Mouse (Mus musculus) thymus, postnatal 4 days (tissue): ENCODE measurements around the gene Itsn1.

Experiments used
- DNase-seq: peaks from one replicate; pipeline ENCODE4 v3.0.0; 2021

Itsn1 gene

DNA sequence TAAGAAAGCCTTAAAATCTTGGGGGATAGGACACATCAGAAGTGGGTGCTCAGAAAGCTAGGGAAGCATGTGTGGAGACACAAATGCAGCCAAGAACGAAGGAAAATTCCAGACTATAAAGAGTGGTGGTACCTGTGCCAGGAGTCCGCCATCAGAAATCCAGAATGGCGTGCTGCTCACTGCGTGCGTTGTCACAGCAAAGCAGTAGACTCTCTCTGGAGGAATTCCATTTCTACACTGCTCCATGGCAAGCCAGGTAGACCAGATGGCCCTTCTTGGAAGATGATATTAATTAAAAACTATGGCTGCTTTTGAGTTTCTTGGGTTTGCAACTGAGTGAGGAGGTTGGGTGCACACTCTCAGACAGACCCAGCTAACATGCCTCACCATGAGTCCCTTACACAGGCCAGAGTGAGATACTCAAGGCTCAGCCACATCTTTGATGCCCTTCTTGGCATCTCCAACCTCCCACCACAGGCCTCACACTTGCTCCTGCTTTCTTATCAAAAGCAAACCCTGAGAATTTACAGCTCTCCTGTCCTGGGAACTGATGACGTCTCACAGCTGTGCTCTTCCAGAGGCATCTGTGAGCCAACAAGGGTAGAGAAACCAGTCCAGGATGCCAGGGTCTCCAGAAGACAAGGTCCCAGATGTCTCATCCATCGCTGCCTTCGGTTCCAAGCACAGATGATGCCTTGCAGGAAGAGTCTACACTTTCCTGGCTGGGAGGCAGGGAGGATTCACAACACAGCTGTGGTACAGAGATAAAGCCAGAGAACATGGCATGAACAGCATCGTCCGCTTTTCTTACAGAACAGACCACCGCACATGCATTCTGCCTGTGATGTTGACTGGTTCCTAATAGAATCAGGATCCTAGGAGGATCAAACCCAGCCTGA lies 152.0 kb downstream of the Itsn1 start:
- no peak for DNase-seq

DNA sequence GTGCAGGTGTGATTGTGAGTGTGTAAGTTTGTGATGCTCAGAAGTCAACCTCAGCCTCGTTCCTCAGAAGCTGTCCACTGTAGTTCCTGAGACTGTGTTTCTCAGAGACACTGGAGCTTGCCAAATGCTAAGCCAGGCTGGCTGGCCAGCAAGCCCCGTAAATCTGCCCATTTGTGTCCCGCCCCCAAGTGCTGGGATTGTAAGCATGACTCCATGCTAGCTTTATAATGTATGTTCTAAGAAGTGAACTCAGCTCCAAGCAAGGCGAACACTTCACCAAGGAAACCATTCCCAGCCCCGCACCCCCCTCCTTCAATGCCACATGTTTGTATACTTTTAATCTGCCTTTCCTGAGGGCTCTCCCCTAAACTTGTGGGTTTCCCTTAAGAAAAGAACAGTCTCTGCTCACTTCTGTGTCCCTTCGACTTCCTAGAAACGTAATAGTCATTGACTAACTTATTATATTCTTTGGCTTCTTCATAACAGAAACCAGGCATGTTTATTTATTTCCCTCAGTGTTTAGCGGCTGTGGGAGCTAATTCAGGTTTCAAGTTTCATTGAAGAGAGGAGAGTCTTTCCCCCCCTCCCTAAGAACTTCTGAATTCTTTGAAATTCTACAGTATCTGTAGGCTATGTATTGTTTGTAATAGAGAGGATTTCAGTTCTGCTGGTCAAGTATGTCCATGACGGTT lies 153.2 kb downstream of the Itsn1 start:
- DNase-seq, result no peak

DNA sequence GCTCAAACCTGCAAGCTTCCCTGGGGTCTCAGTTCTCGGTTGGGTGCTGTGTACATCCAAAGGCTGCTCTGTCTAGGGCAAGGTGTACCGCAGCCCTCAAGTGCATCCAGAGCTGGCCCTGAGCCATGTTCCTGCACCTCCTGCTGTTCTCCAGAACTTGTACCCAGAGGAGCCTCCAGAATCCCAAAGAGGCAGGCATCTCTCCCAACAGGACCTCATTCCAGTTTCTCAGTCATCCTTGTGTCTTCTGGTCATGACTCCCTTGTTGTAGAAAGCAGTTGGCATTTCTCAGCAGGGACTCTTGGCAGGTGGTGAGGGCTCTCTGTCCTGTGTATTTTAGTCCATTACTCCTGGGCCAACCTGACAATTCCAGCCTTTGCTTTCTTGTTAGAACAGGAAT lies 154.6 kb downstream of the Itsn1 start:
- no peak for DNase-seq

DNA sequence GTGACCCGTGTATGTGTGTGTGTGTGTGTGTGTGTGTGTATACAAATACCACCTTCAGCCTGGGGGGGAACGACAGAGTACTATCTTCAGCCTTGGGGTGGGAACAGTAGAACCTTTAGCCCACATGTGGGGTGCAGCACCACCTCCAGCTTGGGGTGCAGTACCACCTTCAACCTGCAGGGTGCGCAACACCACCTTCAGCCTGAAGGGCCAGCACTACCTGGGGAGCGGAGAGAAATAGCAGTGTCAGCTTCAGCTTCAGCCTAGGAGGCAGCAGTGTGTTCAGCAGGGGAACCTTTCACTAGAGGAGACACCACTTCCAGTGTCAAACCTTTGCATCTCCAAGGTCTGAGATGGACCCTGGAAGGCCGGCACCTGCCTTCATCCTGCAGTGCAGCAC lies 155.1 kb downstream of the Itsn1 start:
- peak; percentile 85 for DNase-seq

DNA sequence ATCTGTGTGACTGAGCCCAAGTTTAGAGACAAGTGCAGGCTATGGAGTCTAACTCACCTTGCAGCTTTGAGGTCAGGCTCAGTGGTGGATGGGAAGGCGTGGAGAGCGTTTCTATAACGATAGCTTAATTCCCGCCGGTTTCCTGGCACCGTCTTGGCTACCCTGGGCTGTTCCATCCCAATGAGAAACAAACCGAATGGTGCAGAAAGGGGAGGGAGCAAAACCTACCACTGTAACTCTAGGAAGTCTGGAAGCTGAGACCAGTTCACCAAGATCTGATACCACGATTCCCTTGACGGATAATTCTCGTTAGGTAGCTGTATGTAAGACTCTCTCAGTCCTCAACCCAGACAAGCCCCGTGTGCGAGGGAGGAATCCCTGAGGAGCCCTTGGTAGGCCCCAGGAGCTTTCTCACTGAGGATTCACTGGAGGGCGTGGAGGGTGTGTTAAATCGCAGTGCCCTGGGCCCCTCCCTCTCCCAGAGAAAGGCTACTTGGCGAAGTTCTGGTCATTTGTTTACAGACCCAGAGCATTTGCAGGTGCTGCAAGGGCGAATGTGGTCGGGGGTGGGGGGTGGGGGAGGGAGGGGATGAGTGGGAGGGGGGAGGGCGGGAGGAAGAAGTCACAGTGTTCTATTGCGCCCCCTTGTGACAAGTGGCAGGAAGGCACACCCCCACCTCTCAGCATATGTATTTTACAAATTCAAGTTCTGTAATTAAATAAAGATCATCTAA lies 156.5 kb downstream of the Itsn1 start:
- DNase-seq, result peak; percentile 66

DNA sequence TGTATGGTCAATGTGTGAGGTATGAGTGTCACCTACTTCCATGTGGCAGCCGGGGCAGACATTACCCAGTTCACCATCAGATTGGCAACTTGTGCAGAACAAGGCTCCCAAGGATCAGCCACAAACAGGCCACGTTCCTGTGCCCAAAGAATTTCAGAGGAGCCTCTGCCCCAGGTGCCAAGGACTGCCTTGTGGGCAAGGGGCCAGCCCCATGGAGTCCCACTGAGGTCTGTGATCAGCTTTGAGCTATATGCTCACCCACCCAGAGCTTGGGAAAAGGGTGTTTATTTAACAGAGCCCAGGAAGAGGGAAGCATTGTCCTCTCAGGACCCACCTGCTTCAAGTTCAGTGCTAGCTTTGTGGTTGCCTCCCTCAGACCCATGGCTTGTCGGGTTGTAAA lies 159.3 kb downstream of the Itsn1 start:
- DNase-seq, result no peak

DNA sequence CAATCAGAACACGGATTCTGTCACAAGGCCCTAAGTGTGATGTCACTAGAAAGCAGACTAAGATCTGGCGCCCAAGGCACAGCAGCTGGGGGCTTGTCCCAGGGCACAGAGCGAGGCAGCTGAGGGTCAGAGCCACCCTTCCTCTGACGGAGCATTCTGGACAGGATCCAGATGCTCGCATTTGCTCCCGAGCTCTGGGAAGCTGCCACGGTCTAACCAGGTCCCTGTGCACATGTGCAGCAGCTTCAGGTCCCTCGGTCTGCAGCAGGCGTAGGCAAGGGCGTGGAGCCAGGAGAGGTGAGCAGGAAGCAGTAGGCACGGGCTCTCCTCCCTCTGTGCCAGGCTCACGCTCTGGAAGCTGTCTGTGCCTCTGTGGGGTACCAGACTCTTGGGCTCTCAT lies 160.8 kb downstream of the Itsn1 start:
- DNase-seq, result no peak

DNA sequence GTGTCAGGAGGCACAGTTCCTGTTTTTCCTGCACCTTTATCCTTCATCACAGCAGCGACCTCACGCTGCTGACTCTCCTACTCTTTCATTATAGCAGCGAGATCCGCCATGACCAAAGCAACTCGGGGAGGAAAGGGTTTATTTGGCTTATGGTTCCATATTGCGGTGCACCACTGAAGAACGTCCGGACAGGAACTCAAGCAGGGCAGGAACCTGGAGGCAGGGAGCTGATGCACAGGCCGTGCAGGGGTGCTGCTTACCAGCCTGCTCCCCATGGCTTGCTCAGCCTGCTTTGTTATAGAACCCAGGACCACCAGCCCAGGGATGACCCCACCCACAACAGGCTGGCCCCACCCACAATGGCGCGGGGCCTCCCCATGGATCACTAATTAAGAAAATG lies 162.1 kb downstream of the Itsn1 start:
- no peak for DNase-seq

DNA sequence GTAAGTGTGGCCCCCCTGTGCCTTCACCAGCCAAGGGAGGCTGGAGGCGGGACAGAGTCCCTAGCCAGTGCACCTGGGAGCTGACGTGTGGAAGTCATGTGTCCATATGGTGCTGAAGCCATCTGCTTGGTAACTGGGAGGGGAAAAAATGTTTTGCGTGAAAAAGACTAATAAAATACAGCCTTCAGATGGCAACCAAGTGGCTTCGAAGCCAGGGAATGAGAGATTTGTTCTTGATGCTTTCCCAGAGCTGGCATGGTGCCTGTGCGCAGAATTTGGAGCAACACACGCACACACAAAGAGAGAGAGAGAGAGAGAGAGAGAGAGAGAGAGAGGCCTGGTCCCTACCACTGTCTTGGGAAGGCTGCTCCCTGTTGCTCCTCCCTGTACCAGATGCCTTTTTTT lies 167.3 kb downstream of the Itsn1 start:
- no peak for DNase-seq

DNA sequence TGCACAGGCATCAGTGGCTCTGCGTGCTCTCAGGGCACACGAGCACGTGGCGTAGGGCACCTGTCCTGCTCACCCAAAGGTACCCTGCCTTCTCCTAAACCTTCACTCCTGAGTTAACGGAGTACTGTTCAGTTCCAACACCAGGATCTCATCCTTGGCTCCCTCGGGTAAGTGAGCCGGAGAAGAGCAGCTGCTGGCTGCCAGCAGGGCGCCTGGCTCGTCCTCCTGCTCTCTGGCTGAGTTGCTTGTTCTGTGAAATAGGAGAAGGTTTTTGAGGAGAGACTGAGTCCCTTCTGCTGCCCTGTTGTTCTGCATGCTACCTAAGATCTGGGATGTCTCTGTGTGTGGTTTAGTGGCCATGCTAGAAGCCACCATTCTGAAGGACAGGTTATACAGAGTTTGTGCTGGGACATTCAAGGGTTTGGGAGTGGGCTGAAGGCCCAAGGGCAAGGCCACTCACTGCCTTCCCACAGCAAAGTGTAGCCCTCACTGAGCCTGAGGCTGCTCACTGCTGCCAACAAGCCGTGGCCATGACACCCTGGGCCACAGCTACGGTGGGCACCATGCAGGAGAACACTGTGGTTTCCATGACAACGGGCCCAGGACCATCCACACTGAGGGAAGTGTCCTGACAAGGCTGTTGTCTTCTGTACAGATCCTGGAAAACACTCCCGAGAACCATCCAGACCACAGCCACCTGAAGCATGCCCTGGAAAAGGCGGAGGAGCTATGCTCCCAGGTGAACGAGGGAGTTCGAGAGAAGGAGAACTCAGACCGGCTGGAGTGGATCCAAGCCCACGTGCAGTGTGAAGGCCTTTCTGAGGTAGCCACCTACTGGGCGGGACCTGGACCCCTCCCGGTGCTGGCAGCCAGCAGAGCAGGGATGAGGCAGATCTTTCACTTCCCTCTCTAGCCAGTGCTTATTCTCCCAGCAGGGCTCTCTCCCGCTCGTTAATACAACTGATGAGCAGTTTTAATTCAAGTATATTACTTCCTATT lies 170.1 kb downstream of the Itsn1 start:
- no peak for DNase-seq

DNA sequence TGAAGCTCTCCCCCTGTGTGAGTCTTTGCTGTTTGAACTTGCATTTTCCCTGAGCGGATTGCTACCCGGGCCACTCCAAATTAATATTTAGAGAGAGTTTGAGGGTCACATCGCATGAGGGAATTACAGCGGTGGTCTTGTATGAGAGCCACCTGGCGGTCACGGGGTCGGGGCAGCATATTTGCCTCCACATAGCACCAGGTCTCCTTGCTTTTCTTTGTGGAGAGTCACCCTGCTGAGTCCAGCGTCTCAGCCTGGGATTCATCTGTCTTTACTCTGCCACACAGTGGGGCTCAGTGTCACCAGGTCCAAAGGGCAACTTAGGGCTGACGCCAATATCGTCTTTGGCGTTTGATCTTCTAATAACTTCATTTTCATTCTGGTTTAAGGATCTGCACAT lies 171.2 kb downstream of the Itsn1 start:
- DNase-seq, result no peak

DNA sequence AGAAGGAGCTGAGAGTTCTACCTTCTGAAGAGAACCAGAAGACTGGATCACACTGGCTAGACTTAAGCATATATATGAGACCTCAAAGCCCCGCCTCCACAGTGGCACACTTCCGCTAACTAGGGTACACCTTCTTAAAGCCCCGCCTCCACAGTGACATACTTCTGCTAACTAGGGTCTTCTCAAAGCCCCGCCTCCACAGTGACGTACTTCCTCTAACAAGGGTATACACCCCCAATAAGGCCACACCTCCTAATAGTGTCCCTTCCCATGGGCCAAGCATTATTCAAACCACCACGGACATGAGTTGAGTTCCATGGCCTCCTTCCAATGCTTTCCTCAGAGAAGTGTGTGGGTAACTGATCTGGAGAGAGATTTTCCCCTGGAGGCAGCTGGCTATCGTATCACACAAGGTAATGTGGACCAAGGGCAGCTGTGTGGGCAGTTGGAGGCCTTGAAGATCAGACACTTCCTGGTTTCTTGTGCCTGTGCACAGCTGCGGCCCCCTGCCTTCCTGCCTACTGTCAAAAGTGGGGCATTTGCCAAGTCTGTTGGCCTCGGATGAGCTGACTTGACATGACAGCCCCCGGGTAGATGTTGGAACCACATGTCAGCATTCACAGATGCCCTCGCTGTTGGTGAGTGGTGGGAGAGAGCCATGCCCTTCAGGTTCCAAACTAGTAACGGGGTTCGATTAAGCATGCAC lies 174.9 kb downstream of the Itsn1 start:
- no peak for DNase-seq

DNA sequence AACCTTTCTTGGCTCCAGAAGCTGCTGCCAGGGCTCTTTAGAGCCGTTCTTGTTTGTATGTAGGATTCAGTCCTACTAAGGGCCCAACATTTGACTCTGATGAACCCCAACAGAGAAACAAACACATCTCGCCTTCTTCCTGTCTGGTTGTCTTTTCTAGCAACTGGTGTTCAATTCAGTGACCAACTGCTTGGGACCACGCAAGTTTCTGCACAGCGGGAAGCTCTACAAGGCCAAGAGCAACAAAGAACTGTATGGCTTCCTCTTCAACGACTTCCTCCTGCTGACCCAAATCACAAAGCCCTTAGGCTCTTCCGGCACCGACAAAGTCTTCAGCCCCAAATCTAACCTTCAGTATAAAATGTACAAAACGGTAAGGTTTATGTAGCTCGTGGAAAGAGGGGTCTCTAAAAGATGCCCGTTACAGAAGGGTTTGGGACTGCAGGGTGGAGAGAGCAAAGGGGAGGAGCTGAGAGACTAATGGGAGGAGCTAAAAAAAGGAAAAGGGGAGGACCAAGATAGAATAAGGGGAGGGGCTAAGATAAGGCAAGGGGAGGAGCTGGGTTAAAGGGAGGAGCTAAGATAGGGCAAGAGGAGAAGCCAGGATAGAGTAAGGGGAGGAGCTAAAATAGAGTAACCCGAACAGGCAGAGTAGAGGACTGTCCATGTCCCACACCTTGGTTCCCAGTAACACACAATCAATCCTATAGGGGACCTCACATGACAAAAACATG lies 176.2 kb downstream of the Itsn1 start:
- DNase-seq, result no peak

DNA sequence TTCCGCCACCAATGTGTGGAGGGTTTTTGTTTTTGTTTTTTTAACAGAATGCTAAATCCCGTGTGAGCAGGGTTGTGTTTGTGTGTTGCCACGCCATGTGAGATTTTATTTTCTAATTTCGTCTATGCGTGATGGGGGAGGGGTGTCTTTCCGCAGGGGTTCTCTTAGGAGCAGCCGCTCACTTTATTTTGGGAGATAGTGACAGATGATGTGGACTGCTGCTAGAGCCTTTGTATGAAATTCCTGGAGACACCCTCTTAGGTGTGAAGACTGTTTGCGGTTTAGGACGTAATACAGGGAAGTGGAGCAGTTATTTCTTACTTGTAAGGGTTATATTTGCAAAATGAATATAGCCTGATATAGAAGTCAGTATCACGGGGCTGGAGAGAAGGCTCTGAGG lies 176.9 kb downstream of the Itsn1 start:
- no peak for DNase-seq

DNA sequence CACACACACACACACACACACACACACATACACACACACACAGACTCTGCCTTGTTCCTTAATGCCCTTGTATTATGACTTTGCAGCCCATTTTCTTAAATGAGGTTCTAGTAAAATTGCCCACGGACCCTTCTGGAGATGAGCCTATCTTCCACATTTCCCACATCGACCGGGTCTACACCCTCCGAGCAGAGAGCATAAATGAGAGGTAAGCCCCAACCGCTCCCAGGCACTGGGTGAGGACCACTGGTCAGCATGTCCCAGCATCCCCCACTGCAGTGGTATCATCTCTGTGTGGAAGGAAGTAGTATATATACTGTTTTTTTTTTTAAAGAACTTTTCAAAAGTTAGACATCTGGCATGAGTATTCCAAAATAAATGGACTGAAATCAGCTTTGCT lies 177.6 kb downstream of the Itsn1 start:
- DNase-seq, result no peak

DNA sequence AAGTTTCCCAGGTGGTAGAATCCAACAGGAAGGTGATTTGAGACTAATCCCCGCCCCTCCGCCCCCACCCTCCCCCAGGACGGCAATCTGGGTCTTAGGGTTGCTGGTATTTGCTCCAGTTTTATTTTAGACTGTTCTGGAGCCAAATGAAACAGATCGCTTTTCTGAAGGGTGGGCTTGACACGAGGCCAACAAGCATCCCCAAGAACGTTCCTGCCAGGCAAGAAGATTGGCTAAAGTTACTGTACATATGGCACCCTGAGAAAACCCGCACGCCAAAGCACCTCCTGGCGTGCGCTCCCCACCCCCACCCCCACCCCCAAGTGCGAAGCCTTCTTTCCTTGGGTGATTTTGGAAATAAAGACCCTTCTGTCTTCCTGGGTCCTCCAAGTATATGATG lies 178.1 kb downstream of the Itsn1 start:
- no peak for DNase-seq

DNA sequence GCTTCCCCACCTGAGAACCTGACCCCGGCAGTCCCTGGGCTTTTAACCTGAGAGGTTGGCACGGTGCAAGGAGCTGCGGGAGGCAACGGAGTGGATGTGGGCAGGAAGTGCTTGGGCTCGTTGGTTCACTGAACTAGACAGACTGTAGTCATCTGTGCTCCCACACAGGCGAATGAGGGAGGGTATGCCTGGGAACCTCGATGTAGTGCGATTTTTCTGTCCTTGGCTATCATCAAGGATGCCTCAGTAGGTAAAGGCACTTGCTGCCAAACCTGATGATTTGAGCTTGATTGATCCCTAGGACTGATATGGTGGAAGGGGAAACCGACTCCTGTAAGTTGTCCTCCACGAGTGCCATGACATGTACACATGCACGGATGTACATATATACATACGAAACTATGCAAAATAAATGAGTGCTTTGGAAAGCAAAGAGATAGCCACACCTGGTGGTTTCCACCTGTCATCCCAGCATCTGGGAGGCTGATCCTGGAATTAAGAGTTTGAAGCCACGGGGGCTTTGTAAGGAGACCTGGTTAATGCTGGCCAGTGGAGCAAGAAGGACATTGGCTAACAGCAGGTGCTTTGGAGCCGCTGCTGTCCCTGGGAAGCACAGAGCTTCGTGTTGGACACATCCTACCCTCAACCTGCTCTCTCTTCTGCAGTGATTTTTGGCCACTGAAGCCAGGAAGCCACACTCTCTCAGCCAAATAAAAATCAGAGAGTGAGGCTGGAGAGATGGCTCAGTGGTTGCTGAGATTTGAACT lies 180.7 kb downstream of the Itsn1 start:
- DNase-seq, result no peak

DNA sequence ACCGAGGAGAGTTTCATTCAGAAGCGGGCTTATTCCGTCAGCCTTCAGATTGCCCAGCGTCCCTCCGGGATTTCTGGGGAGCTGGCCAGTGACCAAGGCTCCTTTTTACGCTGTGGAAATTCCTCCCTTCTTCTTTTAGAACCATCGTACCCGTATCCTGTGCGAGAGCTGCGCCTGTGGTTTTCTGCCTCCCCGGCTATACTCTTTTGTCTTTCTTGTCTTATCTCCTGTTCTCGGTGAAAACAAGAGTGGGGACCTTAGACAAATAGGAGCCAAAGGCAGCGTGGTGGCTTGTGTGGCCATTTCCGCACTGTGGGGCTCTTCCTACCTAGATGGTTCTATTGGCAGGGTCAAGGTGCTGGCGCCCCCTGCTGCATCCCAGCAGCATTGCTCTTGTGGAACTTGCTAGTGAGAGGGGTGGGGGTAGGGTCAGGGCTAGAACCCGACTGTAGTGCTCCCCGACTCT lies 188.6 kb downstream of the Itsn1 start:
- peak; percentile 88 for DNase-seq

DNA sequence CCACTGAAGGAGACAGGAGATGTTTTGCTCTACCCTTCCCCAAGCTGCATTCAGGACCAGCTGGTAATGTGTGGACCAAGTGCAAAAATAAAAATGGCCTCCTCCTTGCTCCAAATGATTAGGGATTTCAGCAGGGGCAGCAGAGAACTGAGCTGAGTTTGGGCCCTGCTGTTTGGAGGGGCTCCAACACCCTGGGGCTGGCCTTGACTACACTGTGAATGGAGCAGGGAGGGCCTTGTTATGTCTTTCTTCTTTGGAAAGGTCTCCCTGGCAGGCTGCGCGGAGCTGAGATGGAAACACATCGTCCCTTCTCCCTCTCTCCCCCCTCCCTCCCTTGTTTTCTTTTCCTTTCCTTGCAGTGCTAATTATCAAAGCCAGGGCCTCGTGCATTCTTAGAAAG lies 189.4 kb downstream of the Itsn1 start:
- no peak for DNase-seq

DNA sequence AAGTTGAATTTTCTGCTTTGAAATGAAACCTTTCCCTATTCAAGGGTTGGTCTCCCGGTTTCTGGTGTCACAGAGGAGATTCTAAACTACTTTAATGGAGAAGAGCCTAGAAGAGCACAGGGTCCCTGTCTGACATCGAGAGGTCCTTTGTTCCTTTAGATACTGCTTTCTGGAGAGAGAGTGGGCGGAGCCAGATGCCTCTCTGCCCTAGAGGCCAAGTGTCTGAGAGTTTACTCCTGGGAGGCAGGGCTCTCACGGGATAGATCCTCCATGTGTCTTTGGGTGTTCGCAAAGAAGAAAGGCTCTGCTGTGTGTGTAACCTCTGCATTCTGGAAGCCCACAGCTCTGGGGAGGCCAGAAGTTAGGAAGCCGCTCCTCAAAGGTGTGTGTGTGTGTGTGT lies 190.0 kb downstream of the Itsn1 start:
- DNase-seq, result no peak
